Mouse (Mus musculus) heart, embryonic 16.5 days (tissue): ENCODE measurements around the gene Prkce. TPM values are rescaled to one million over a fixed set of nuclear protein-coding genes. Genes with fewer than 3 reads are reported as not detected.

Experiments used
- ATAC-seq: fragments of 200-750 bp; cut with Nextera tagmentation; replicated peaks from 2 replicates; pipeline ENCODE4 v1.8.0; 2017; ENCODE audit warnings: moderate number of reproducible peaks; ENCODE audit not compliant: insufficient read depth, low FRiP score; ENCODE audit errors: extremely low read depth
- H3K27ac ChIP-seq: fragments of 300-500 bp; sonication (generic); 2 replicates; pipeline ENCODE4 v1.5.1; 2014; ENCODE audit warnings: mild to moderate bottlenecking, low read length, control low read depth, moderate library complexity
- H3K27me3 ChIP-seq: fragments of 300-500 bp; sonication (generic); 2 replicates; pipeline ENCODE4 v1.6.1; 2014; ENCODE audit warnings: low read length, mixed read lengths; ENCODE audit not compliant: control insufficient read depth, insufficient read depth
- H3K36me3 ChIP-seq: fragments of 300-500 bp; sonication (generic); 2 replicates; pipeline ENCODE4 v1.6.1; 2014; ENCODE audit not compliant: control insufficient read depth, insufficient read depth
- H3K4me1 ChIP-seq: fragments of 300-500 bp; sonication (generic); 2 replicates; pipeline ENCODE4 v1.6.1; 2014; ENCODE audit warnings: low read length, mixed read lengths; ENCODE audit not compliant: control insufficient read depth, insufficient read depth
- H3K4me2 ChIP-seq: fragments of 300-500 bp; sonication (generic); 2 replicates; pipeline ENCODE4 v1.6.1; 2014; ENCODE audit warnings: low read depth, mild to moderate bottlenecking, control low read depth, low read length
- H3K4me3 ChIP-seq: fragments of 300-500 bp; sonication (generic); 2 replicates; pipeline ENCODE4 v1.5.1; 2014; ENCODE audit warnings: mild to moderate bottlenecking, control low read depth, low read length
- H3K9ac ChIP-seq: fragments of 300-500 bp; sonication (generic); 2 replicates; pipeline ENCODE4 v1.6.1; 2014; ENCODE audit warnings: low read length, control low read depth
- H3K9me3 ChIP-seq: fragments of 300-500 bp; sonication (generic); replicated peaks from 2 replicates; pipeline ENCODE4 v1.6.1; 2016; ENCODE audit warnings: low read length; ENCODE audit not compliant: control insufficient read depth
- WGBS: fragments of 180-500 bp; shearing (Covaris S2); extraction: QIAGEN DNeasy Blood & Tissue Kit; methylation state at CpG from one replicate; pipeline ENCODE4 v1.1.7; 2014; 5-methylcytosine and 5-hydroxymethylcytosine counted together
- polyA plus RNA-seq: library from polyadenylated mRNA; unstranded; fragments of >200 nt; fragmentation: Nextera tagmentation; extraction: Ambion mirVana; gene quantifications from 2 replicates; pipeline ENCODE4 v1.2.1, GENCODE M21; 2015

Gene Prkce
- polyA plus RNA-seq, 1 experiment from 2014 or later, result 6.0 TPM

DNA sequence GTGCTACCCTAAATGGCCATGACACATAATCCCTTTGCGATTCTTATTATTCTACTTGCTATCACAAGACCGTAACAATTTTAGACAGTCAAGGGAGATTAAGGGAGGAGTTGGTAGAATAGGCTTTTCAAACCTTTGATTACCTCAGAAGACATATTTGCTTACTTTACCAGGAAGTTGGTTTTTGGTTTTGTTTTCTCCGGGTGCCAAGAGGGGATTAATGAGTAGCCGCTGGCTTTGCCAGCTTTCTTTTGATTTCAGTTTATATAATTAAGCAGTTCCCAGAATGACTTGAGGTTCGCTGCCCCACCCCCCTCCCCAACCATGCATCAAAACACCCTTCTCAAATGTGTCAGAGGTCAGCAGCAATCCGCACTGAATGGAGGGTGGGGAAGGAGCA, 384.4 kb downstream of the Prkce start:
- no peak for ATAC-seq
- no peak overlapping the region for H3K27ac ChIP-seq
- H3K9ac ChIP-seq, result no peak overlapping the region
- H3K27me3 ChIP-seq, result no peaks in the 10 kb centered on the region
- no peak overlapping the region for H3K4me3 ChIP-seq
- H3K4me2 ChIP-seq, result no peak overlapping the region
- WGBS, result 78% methylated on average over 6 of the region's 6 CpGs
- H3K4me1 ChIP-seq, result no peaks in the 10 kb centered on the region
- H3K9me3 ChIP-seq, result no peaks in the 10 kb centered on the region
- H3K36me3 ChIP-seq, result no peaks in the 10 kb centered on the region

- Histone ChIP-seq H3K4me2 (no peak overlapping the region), H3K9me3 (no peaks in the 10 kb centered on the region), H3K4me1 (0 out of 2 replicates have a peak, but pooled peaks cover 3% of the 10 kb centered on the region), H3K27ac (no peak overlapping the region), H3K27me3 (no peaks in the 10 kb centered on the region), H3K9ac (no peak overlapping the region), H3K4me3 (no peak overlapping the region), H3K36me3 (no peaks in the 10 kb centered on the region)
- WGBS, result 74% methylated on average over 15 of the region's 15 CpGs
- ATAC-seq, result no peak
These were observed 391.8 kb downstream of the Prkce start for GRCm38 (mm10) chr17:86559206-86559891.

GRCm38 (mm10) chr17:86560499-86560898, 392.9 kb downstream of the Prkce start:
- Histone ChIP-seq H3K27me3 (no peaks in the 10 kb centered on the region), H3K4me2 (no peak overlapping the region), H3K4me1 (0 out of 2 replicates have a peak, but pooled peaks cover 3% of the 10 kb centered on the region), H3K27ac (no peak overlapping the region), H3K9me3 (no peaks in the 10 kb centered on the region), H3K36me3 (no peaks in the 10 kb centered on the region), H3K4me3 (no peak overlapping the region), H3K9ac (no peak overlapping the region)
- no peak for ATAC-seq
- 75% methylated on average over 3 of the region's 3 CpGs for WGBS

DNA sequence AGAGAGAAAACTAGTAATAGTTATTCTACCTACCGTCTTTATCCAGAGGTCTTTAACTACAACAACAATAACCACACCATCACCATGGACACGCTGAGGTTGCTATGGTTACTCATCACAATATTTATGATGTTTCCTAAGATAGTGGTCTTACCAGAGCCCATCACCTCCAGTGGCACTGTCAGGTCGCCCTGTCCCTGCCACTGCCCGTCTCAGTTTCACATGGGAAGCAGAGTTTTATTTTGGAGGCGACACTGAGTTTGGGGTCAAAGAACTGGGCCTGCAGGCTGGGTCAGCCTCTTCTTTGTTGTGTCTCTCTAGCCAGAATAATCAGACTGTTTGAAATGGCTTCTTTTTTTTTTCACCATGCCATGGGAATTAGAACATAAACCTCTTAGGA, 402.9 kb downstream of the Prkce start:
- no peak overlapping the region for H3K9ac ChIP-seq
- ATAC-seq, result no peak
- H3K9me3 ChIP-seq, result no peaks in the 10 kb centered on the region
- H3K27ac ChIP-seq, result no peak overlapping the region
- H3K4me3 ChIP-seq, result no peak overlapping the region
- WGBS, result 83% methylated on average over 5 of the region's 5 CpGs
- no peaks in the 10 kb centered on the region for H3K36me3 ChIP-seq
- no peaks in the 10 kb centered on the region for H3K4me1 ChIP-seq
- H3K27me3 ChIP-seq, result no peaks in the 10 kb centered on the region
- H3K4me2 ChIP-seq, result no peak overlapping the region

GRCm38 (mm10) chr17:86571266-86571665, 403.7 kb downstream of the Prkce start:
- H3K9me3 ChIP-seq, result no peaks in the 10 kb centered on the region
- H3K4me1 ChIP-seq, result no peaks in the 10 kb centered on the region
- no peak overlapping the region for H3K4me2 ChIP-seq
- H3K4me3 ChIP-seq, result no peak overlapping the region
- no peaks in the 10 kb centered on the region for H3K36me3 ChIP-seq
- no peaks in the 10 kb centered on the region for H3K27me3 ChIP-seq
- no peak overlapping the region for H3K9ac ChIP-seq
- ATAC-seq, result no peak
- WGBS, result 89% methylated on average over 3 of the region's 3 CpGs
- no peak overlapping the region for H3K27ac ChIP-seq

- ATAC-seq, result no peak
- 78% methylated on average over 6 of the region's 6 CpGs for WGBS
These were observed 404.6 kb downstream of the Prkce start for GRCm38 (mm10) chr17:86572136-86572535.

DNA sequence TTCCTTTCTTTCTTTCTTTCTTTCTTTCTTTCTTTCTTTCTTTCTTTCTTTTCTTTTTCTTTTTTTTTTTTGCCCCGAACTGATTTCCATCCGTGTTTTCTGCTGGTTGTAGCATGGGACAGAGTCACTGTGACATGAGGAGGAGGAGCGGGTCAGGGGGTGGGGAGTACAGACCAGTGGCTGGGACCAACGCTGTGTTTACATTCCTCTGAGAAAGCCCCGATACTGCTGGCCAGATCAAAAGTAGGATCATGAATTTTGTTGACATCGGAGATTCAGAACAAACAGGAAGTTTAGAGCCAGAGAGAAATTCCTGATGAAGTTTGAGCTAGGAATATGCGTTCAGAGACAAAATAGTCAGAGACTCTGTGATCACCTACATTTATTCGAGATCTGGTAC, 405.0 kb downstream of the Prkce start:
- H3K4me3 ChIP-seq, result no peak overlapping the region
- no peaks in the 10 kb centered on the region for H3K27me3 ChIP-seq
- no peaks in the 10 kb centered on the region for H3K4me1 ChIP-seq
- H3K9ac ChIP-seq, result no peak overlapping the region
- 67% methylated on average over 8 of the region's 8 CpGs for WGBS
- no peaks in the 10 kb centered on the region for H3K36me3 ChIP-seq
- ATAC-seq, result no peak
- no peak overlapping the region for H3K4me2 ChIP-seq
- H3K27ac ChIP-seq, result no peak overlapping the region
- no peaks in the 10 kb centered on the region for H3K9me3 ChIP-seq

More at GRCm38 (mm10) chr17:86572136-86572535, 404.6 kb downstream of the Prkce start:
- Histone ChIP-seq H3K9me3 (no peaks in the 10 kb centered on the region), H3K4me3 (no peak overlapping the region), H3K4me1 (no peaks in the 10 kb centered on the region), H3K9ac (no peak overlapping the region), H3K36me3 (no peaks in the 10 kb centered on the region), H3K27me3 (no peaks in the 10 kb centered on the region), H3K27ac (no peak overlapping the region), H3K4me2 (no peak overlapping the region)

DNA sequence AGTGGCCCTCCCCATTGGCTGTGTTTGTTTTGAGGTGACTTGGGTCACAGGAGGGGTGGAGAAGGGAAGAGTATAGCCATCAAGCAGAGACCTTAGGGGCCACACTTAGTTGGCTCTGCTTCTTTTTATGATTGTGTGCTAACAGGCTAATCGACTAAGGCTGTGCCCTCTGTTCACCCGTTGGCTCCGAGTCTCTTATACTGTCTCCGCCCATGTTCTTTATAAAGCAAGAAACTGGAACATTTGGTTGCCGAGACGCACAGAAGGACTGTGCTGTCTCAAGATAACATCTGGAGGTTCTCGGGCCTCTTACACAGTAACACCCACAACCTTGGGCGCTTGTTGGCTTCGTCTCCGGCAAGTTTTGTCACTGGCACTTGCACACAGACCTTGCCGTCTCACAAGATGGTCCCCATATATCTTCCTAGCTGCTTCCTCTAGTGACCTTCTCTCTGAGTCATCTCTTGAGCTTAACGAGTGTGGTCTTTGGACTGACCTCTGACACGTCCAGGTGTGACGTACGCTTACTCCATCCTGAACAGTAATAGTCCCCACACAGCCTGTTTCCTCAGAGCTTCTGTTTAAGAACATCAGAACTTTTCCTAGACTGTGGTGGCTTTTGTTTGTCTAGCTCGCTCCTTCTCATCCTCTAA, 406.1 kb downstream of the Prkce start:
- H3K4me1 ChIP-seq, result no peaks in the 10 kb centered on the region
- no peaks in the 10 kb centered on the region for H3K9me3 ChIP-seq
- no peak overlapping the region for H3K4me3 ChIP-seq
- H3K4me2 ChIP-seq, result no peak overlapping the region
- WGBS, result 78% methylated on average over 16 of the region's 16 CpGs
- H3K36me3 ChIP-seq, result no peaks in the 10 kb centered on the region
- H3K27ac ChIP-seq, result no peak overlapping the region
- no peaks in the 10 kb centered on the region for H3K27me3 ChIP-seq
- ATAC-seq, result no peak
- H3K9ac ChIP-seq, result no peak overlapping the region

DNA sequence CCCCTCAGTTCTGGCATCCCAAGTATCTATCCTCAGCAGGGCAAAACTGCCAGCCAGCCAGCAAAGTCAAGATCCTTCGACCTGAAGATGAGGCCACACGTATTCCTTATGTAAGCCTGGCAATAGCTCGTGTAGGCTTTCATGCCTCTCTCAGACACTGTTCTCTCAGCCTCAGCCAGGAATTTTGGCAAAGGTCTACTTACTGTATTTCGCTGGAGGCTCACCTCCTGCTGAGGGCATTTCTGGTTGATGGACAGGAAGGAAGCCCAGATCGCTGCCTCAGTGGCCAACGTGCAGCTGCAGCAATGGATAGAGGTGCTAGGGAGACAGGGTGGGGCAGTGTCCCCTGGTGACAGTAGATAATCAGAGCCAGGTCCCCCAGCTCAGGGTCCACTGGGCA, 413.1 kb downstream of the Prkce start:
- H3K36me3 ChIP-seq, result no peaks in the 10 kb centered on the region
- no peaks in the 10 kb centered on the region for H3K27me3 ChIP-seq
- ATAC-seq, result no peak
- no peak overlapping the region for H3K4me3 ChIP-seq
- H3K9ac ChIP-seq, result no peak overlapping the region
- no peaks in the 10 kb centered on the region for H3K9me3 ChIP-seq
- WGBS, result 70% methylated on average over 6 of the region's 6 CpGs
- no peak overlapping the region for H3K4me2 ChIP-seq
- no peaks in the 10 kb centered on the region for H3K4me1 ChIP-seq
- no peak overlapping the region for H3K27ac ChIP-seq
